Comparison of ENCODE assay signal across 26 mouse cellular contexts in genomic region chr1:157433316-157433715, GRCm38 (mm10). TPM values are rescaled to one million over a fixed set of nuclear protein-coding genes. Genes with fewer than 3 reads are reported as not detected.
DNase-seq lines count a peak whose midpoint lies in the region; ATAC-seq and TF ChIP-seq lines count a peak whose summit lies in the region.
"Had no signal": no experiment of that assay in that cellular context is flagged by ENCODE, and none has a peak within 500 bp of the region (broad histone marks: within the 10 kb centered on the region; RNA-seq: fewer than 3 reads in every experiment).

No protein-coding gene starts in this region.

- no peak overlapping the region for H3K4me3 ChIP-seq in layer of hippocampus, adult 2 months
- H3K4me3 ChIP-seq: embryonic facial prominence, embryonic 15.5 days; heart, embryonic 12.5 days; limb, embryonic 12.5 days; liver, embryonic 12.5 days; midbrain, embryonic 13.5 days had no signal

- 0 out of 2 replicates have a peak, but pooled peaks have one; percentile 26 for ATAC-seq in megakaryocyte progenitor cell, adult 5-6 weeks (replicated peaks; ENCODE audit: poor library complexity)
- ATAC-seq: forebrain, embryonic 14.5 days; inflammation-experienced regulatory T-cells, adult 6 months; liver, embryonic 12.5 days; midbrain, embryonic 13.5 days had no signal

- peak; percentile 21 to 26 for DNase-seq in cerebellum, adult 18-20 months
- no peak for DNase-seq in cerebellum, adult 8-10 months
- no peak for DNase-seq in layer of hippocampus, adult 2 months (ENCODE audit: low spot score in 2 of 2)
- no peak for DNase-seq in layer of hippocampus, adult 9-10 months (ENCODE audit: low spot score)
- peak; percentile 39 for DNase-seq in R1 (ENCODE audit: low read depth, low spot score)
- DNase-seq in urinary bladder, postnatal 14 days (ENCODE audit: low spot score), result no peak
- DNase-seq: adrenal gland, adult 2 months; gastrocnemius, postnatal 10 days; heart, adult 18-20 months; heart, postnatal 14 days; kidney, adult 18-20 months; kidney, postnatal 4 days; lung, adult 18-20 months; lung, postnatal 10 days; right cerebral cortex, postnatal 14 days; spleen, adult 18-20 months; thymus, postnatal 14 days had no signal

- TF ChIP-seq CTCF in layer of hippocampus, adult 2 months (conservative IDR thresholded peaks at IDR 0.05), result no peak

- peak overlapping the region; percentile 44; the same call in 1 of the 2 replicates for H3K27ac ChIP-seq in layer of hippocampus, adult 2 months
- H3K27ac ChIP-seq: embryonic facial prominence, embryonic 15.5 days; hindbrain, embryonic 14.5 days; limb, embryonic 12.5 days; liver, embryonic 12.5 days; midbrain, embryonic 13.5 days had no signal

RNA-seq across cellular contexts. Expression of gene Rasal2, which starts 20.9 kb away (rescaled TPM):
- 10 to 100 TPM; 91.1 to 93.7 TPM for total RNA-seq in layer of hippocampus, adult 2 months (2021)
- total RNA-seq in megakaryocyte progenitor cell, adult 5-6 weeks (2015), result 1.3 and 3.2 TPM in 2 replicates
- total RNA-seq in megakaryocyte progenitor cell, adult 5-6 weeks (2017), result 1.7 and 2.0 TPM in 2 replicates

RNA-seq across cellular contexts. Expression of gene Cryzl2, which starts 25.1 kb away (rescaled TPM):
- total RNA-seq in layer of hippocampus, adult 2 months (2021), result 1 to 10 TPM; 4.3 to 5.1 TPM
- total RNA-seq in megakaryocyte progenitor cell, adult 5-6 weeks (2015), result 27.4 and 29.2 TPM in 2 replicates
- total RNA-seq in megakaryocyte progenitor cell, adult 5-6 weeks (2017), result 12.2 and 18.6 TPM in 2 replicates

Comparison
In these comparisons a context has a peak if more than half of its experiments do, and no peak if none do; other contexts are left out.
1. DNase-seq: peak in cerebellum, adult 18-20 months (2 of 2) and R1 (single experiment); none in cerebellum, adult 8-10 months (single experiment), layer of hippocampus, adult 2 months (0 of 2), layer of hippocampus, adult 9-10 months (single experiment) and urinary bladder, postnatal 14 days (single experiment).
2. RNA of gene Rasal2, which starts 20.9 kb away (total RNA-seq): 91.1 to 93.7 TPM in layer of hippocampus, adult 2 months; 1.3 to 3.2 TPM in megakaryocyte progenitor cell, adult 5-6 weeks; every median in the first group is over 10 times any median in the second.